Mouse (Mus musculus) midbrain, embryonic 10.5 days (tissue): ENCODE data around the gene Fam163a. TPM values are rescaled to one million over a fixed set of nuclear protein-coding genes. Genes with fewer than 3 reads are reported as not detected.
A peak's percentile ranks its signal among the peaks of the same experiment; 100 is the strongest.
"Not testable (repeated sequence)": the region's sequence is repeated elsewhere in the genome, so short reads cannot be mapped to it uniquely, and the experiment has no call there.

Experiments used
- DNase-seq: peaks from one replicate; pipeline ENCODE4 v3.0.0-alpha.2; 2017; ENCODE audit warnings: low spot score
- H3K27ac ChIP-seq: fragments of 300-500 bp; sonication (generic); replicated peaks from 2 replicates; pipeline ENCODE4 v1.5.1; 2016; ENCODE audit warnings: mild to moderate bottlenecking
- H3K27me3 ChIP-seq: fragments of 300-500 bp; sonication (generic); 2 replicates; pipeline ENCODE4 v1.6.1; 2016; ENCODE audit warnings: low read depth, mild to moderate bottlenecking; ENCODE audit not compliant: poor library complexity, severe bottlenecking
- H3K36me3 ChIP-seq: fragments of 300-500 bp; sonication (generic); 2 replicates; pipeline ENCODE4 v1.6.1; 2016; ENCODE audit warnings: mild to moderate bottlenecking, moderate library complexity
- H3K4me1 ChIP-seq: fragments of 300-500 bp; sonication (generic); 2 replicates; pipeline ENCODE4 v1.6.1; 2016
- H3K4me3 ChIP-seq: fragments of 300-500 bp; sonication (generic); 2 replicates; pipeline ENCODE4 v1.5.1; 2016; ENCODE audit warnings: mild to moderate bottlenecking, moderate library complexity
- H3K9me3 ChIP-seq: fragments of 300-500 bp; sonication (generic); replicated peaks from 2 replicates; pipeline ENCODE4 v1.6.1; 2016; ENCODE audit warnings: mild to moderate bottlenecking
- WGBS: fragments of 180-500 bp; shearing (Covaris S2); methylation state at CpG from one replicate; pipeline ENCODE4 v1.1.7; 2016; 5-methylcytosine and 5-hydroxymethylcytosine counted together
- polyA plus RNA-seq: library from polyadenylated mRNA; unstranded; fragments of >200 nt; fragmentation: Nextera tagmentation; extraction: Ambion mirVana; gene quantifications from 2 replicates; pipeline ENCODE4 v1.2.1, GENCODE M21; 2016

Gene Fam163a
- 4.5 and 7.2 TPM in 2 replicates for polyA plus RNA-seq

DNA sequence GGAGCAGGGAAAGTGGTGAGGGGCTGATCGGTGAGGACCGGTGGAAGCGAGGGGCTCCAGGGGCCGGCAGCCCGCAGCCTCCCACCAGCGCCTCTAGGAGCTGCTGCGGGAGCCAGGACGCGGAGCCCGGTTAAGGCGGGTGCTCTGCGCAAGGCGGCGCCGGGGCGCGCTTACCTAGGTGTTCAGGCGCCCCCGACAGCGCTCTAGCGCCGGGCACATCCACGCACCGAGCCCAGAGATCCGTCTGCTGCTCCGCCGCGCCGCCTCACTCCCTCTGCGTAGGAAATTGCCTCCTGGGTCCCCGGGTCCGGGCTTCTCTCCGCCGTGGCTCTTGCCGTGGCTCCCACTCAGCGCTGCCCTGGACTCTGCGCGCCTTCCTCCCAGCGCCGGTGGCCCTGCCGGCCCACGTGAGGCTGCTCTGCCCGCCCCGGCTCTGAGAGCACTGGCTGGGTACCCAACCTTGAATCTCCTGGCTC, at the start of gene Fam163a:
TSS of gene Fam163a (minus strand) at position 371 of the 476 bp plus-strand sequence.
- H3K9me3 ChIP-seq: 0 out of 2 replicates have a peak, but pooled peaks cover 4% of the 10 kb centered on the region
- peaks cover 69% of the 10 kb centered on the region for H3K27me3 ChIP-seq
- H3K27ac ChIP-seq: peak within 1 kb of the TSS; percentile 85
- peaks cover 35% of the 10 kb centered on the region for H3K4me1 ChIP-seq
- DNase-seq: peak; percentile 64
- no peaks in the 10 kb centered on the region for H3K36me3 ChIP-seq
- H3K4me3 ChIP-seq: peak within 1 kb of the TSS; percentile 67
- under 1% methylated on average over 44 of the region's 44 CpGs for WGBS

DNA sequence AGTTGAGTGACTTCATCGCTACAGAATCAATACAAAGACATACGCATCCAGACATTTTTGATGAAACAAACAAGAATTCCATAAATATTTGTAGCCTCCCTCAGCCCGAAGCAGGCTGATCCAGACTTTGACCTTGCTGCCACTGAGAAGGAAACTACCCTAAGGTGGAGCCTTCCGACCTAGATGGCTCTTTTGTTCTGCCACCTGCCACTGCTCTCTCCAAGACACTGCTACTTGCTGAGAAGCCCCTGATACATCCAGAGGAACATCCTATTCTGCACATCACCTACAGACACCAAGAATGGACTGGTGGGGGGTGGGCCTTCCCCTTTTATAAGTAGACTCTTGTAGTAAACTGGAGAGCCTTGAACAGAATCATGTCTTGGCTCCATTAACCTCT, 46.3 kb upstream of the Fam163a start:
- not testable (repeated sequence) for H3K9me3 ChIP-seq, H3K27ac ChIP-seq, H3K36me3 ChIP-seq, H3K4me3 ChIP-seq, H3K4me1 ChIP-seq, H3K27me3 ChIP-seq, DNase-seq
- 89% methylated on average over 4 of the region's 4 CpGs for WGBS

DNA sequence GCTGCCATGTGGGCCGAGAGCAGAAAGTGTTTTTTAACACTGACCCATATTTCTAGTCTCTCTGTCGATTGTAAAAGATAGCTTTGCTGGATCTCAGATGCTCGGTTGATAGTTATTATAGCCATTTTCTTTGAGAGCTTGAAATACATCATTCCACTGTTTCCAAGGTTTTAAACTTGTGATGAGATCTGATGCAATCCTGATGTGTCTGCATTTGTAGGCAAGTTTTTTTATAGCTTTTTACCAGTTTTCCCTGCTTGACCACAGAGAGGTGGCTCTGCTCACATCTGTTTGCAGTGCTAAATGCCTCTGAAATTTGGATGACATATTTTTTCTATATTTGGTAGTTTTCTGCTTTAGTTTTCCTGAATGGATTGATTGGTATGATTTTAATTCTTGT, 43.1 kb upstream of the Fam163a start:
- no peaks in the 10 kb centered on the region for H3K27me3 ChIP-seq
- no peak for DNase-seq
- H3K36me3 ChIP-seq: no peaks in the 10 kb centered on the region
- WGBS: 85% methylated on average over 3 of the region's 3 CpGs
- no peak overlapping the region for H3K27ac ChIP-seq
- no peak overlapping the region for H3K4me3 ChIP-seq
- no peaks in the 10 kb centered on the region for H3K9me3 ChIP-seq
- H3K4me1 ChIP-seq: no peaks in the 10 kb centered on the region

DNA sequence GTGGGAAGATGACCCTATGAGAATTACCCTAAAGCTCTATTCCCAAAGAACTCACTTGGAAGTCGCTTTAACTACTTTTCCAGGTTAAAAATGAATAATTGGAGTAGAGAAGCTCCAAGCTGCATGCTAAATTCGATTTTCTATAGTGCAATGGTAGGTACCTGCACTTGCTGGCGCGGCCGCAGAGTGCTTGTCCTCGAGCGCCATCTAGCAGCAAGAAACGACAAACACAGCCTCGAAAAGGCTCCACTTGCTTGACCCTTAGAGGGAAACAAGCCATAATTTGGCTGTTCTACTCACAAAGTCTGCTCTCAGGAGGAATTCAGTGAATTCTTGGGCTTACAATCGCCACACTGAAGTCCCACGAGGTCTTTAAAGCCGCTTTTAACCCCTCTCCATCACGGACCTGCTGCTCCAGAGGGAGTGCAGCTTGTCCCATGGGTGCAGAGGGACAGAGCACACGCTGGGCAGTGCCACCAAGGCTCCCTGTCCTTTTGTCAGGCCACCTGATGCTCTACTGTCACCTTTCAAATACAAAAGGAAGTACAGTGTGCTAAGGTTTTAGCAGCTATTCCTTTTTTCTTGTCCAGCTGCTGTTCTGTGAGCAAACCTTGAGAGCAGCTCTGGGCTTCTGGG, 37.0 kb upstream of the Fam163a start:
- DNase-seq: peak; percentile 70
- WGBS: 9% methylated on average over 14 of the region's 14 CpGs

DNA sequence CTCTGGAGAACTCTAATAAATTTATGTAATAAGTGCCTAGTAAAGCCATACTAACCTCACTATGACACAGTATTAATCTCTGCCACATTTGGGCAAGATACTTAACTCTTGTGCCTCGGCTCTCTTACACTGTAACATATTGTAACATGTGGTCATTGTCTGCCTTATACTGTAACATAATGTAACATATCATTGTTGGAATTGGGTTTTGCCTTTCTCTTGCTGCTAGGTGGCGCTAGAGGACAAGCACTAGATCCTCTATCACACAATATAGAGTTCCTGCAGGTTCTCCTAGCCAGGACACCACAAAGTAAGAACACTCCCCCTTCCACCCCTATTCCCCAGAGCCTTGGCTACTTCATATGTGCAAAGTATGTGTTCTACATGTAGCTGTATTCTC, 36.2 kb upstream of the Fam163a start:
- no peaks in the 10 kb centered on the region for H3K27me3 ChIP-seq
- no peak for DNase-seq
- peaks cover 4% of the 10 kb centered on the region; the same call in 1 of the 2 replicates for H3K4me1 ChIP-seq
- 45% methylated on average over 2 of the region's 2 CpGs for WGBS
- no peak overlapping the region for H3K27ac ChIP-seq
- no peaks in the 10 kb centered on the region for H3K36me3 ChIP-seq
- no peak overlapping the region for H3K4me3 ChIP-seq
- H3K9me3 ChIP-seq: no peaks in the 10 kb centered on the region

More for the DNA sequence above, 37.0 kb upstream of the Fam163a start:
- H3K9me3 ChIP-seq: no peaks in the 10 kb centered on the region
- no peaks in the 10 kb centered on the region for H3K27me3 ChIP-seq
- H3K36me3 ChIP-seq: no peaks in the 10 kb centered on the region
- H3K4me3 ChIP-seq: no peak overlapping the region
- H3K27ac ChIP-seq: no peak overlapping the region
- H3K4me1 ChIP-seq: peaks cover 2% of the 10 kb centered on the region; the same call in 1 of the 2 replicates

DNA sequence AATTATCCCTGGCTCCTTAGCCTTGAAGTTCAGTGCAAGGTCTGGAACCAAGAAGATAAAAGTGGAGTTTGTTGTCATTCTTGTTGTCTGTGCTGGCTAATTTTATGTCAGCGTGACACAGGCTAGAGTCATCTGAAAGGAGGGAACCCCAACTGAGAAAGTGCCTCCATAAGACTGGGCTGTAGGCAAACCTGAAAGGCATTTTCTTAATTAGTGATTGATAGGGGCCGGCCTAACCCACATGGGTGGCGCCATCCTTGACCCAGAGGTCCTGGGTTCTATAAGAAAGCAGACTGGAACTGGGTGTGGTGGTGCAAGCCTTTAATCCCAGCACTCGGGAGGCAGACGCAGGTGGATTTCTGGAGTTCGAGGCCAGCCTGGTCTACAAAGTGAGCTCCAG, 26.3 kb upstream of the Fam163a start:
- Histone ChIP-seq H3K4me3 (no peak overlapping the region), H3K36me3 (no peaks in the 10 kb centered on the region), H3K27me3 (no peaks in the 10 kb centered on the region), H3K27ac (no peak overlapping the region), H3K4me1 (peaks cover 26% of the 10 kb centered on the region), H3K9me3 (no peaks in the 10 kb centered on the region)
- 85% methylated on average over 6 of the region's 6 CpGs for WGBS
- DNase-seq: no peak

DNA sequence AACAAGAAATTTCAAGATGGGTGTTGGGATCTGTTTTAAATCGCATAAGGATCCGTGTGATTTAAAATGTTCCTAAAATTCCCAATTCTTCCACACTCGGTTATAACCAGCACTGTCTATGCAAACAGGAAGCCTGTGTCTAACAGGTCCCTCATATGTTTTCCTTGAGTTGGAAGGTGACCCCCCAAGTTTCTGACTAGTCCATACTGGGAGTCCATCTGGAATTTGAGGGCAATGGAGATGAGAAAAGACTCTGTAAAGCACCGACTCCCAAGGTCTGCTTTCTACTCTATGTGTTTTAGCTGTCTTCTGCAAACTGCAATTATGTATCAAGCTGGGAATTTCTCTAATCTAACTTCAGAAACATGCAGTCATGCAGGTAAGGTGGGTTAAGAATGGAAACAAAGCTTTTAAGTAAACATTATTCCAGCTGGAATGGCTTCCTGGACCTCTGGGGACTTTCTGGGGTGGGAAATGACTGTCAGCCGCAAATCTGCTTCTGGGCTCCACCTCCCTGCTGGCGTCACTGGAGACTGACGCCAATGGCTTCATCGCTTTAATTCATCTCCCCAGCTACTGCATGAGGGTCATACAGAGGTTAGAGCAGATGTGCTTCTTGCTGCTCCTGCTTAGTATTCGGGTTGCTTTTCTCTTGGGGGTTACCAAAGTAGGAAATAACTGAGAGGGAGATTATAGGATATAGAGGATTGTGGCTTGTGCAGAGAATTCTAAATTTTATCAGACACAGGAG, 25.7 kb upstream of the Fam163a start:
- 0 out of 2 replicates have a peak overlapping the region, but pooled peaks have one; percentile 11 for H3K27ac ChIP-seq
- peak; percentile 38 for DNase-seq
- H3K4me1 ChIP-seq: peaks cover 26% of the 10 kb centered on the region
- H3K27me3 ChIP-seq: no peaks in the 10 kb centered on the region
- no peaks in the 10 kb centered on the region for H3K9me3 ChIP-seq
- H3K36me3 ChIP-seq: no peaks in the 10 kb centered on the region
- WGBS: 48% methylated on average over 9 of the region's 9 CpGs
- no peak overlapping the region for H3K4me3 ChIP-seq

DNA sequence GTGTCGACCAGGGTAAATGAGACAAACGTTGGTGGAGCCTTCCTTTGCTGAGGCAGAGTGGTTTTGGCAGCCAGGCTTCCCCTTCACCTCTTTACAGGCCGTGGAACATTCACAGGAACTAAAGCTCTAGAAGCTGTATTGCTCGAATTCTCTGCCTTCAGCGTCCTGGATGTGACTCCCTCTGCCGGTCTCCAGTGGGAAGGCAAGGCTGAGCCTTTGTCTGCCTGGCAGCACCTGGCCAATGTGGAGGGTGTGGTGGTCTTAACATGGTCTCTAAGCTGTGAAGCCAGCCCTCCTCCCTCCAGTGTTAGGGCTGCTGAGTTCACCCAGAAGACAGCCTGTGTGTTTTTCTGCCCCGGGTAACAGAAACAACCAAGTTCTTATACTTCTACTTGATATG, 24.6 kb upstream of the Fam163a start:
- no peaks in the 10 kb centered on the region for H3K36me3 ChIP-seq
- peaks cover 26% of the 10 kb centered on the region for H3K4me1 ChIP-seq
- no peaks in the 10 kb centered on the region for H3K27me3 ChIP-seq
- peak; percentile 72 for DNase-seq
- H3K27ac ChIP-seq: peak overlapping the region; percentile 29; the same call in 1 of the 2 replicates
- WGBS: 32% methylated on average over 7 of the region's 7 CpGs
- no peak overlapping the region for H3K4me3 ChIP-seq
- no peaks in the 10 kb centered on the region for H3K9me3 ChIP-seq

DNA sequence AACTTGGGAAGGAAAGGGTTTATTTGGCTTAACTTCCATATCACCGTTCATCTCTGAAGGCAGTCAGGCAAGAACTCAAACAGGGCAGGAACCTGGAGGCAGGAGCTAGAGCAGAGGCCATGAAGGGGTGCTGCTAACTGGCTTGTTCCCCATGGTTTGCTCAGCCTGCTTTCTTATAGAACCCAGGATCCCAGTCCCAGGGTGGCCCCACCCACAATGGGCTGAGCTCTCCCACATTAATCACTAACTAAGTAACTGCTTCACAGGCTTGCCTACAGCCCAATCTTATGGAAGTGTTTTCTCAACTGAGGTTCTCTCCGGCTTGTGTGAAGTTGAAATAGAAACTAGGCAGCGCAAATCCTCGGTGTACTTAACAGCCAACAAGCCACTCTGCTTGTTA, 23.9 kb upstream of the Fam163a start:
- Histone ChIP-seq H3K27ac (no peak overlapping the region), H3K4me3 (no peak overlapping the region), H3K36me3 (no peaks in the 10 kb centered on the region), H3K27me3 (no peaks in the 10 kb centered on the region), H3K4me1 (peaks cover 27% of the 10 kb centered on the region), H3K9me3 (no peaks in the 10 kb centered on the region)
- WGBS: 90% methylated on average over 4 of the region's 4 CpGs
- DNase-seq: no peak

DNA sequence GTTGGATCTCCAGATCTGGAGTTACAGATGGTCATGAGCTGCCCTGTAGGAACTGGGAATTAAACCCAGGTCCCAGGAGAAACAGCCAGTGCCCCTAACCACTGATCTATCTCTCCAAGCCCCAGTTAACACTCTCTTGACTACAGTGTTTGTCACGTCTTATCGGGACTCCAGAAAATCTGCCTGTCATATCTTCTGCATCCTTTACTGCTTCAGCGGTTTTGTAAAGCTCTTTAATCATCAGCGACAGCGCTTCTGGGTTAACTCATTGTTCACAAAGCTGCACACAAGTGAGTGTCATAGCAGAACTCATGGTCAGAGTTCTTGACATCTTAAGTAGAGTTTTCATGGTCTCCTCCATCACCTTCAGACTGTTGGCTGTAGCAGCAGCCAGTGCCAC, 22.1 kb upstream of the Fam163a start:
- Histone ChIP-seq H3K4me3 (no peak overlapping the region), H3K9me3 (no peaks in the 10 kb centered on the region), H3K27ac (peak overlapping the region; percentile 4; the same call in 1 of the 2 replicates), H3K4me1 (peaks cover 40% of the 10 kb centered on the region), H3K27me3 (no peaks in the 10 kb centered on the region), H3K36me3 (no peaks in the 10 kb centered on the region)
- no peak for DNase-seq
- 89% methylated on average over 5 of the region's 5 CpGs for WGBS

DNA sequence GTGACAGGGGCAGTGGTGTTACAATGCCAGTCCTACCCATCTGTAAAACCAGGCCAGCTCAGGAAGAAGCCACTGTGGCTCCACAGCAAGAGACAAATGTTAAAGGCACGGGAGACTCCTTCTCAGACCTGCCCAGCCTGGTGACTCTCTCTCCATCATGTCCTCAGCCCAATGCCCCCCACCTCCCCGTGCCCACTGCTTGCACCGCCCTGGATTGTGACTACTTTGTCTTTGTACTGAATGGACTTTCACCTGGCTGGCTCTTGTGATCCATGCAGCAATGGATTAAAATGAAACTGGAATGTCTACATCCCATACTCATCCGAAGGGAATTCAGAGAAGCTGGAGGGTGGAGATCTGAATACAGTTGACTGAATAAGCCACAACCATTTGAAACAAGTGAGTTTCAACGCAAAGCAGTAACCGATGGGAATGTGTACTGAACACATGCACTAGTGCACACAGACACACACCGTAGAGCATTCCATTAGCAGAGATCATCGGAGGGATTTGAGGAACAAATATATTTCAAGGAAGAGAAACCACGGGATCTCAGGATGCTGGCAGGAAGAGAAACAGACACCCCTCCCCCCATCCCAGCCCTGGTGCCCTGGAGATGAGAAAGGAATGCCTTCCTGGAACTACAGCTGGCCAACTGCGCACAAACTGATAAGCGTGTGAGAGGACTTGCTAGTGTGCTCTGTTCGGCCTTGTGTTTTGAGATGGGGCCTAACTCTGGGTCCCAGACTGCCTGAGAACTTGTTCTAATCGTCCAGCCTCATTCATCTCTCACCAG, 17.6 kb upstream of the Fam163a start:
- peaks cover 36% of the 10 kb centered on the region for H3K4me1 ChIP-seq
- 46% methylated on average over 13 of the region's 13 CpGs for WGBS
- no peaks in the 10 kb centered on the region for H3K9me3 ChIP-seq
- DNase-seq: peak; percentile 72
- no peaks in the 10 kb centered on the region for H3K36me3 ChIP-seq
- peak overlapping the region; percentile 9; the same call in 1 of the 2 replicates for H3K4me3 ChIP-seq
- H3K27me3 ChIP-seq: no peaks in the 10 kb centered on the region
- H3K27ac ChIP-seq: peak overlapping the region; percentile 81

DNA sequence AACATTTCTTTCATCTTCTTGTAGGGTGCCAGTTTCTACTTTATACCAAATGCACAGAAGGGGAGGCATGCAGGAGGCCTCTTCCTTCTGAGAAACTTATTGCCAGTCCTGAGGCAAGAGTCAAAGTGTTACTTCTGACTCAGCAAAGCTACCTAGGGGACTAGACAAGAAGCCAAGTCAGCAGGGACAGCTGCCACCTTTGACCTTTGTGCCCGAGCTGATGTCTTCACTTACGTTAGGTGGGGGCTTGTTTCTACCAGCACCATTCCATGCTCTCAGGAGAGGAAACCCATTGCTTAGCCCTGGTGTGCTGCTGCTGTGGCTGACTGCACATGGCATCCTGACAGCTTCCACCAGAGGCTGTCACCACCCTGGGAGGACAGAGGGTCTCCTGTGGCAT, 16.5 kb upstream of the Fam163a start:
- 31% methylated on average over 2 of the region's 2 CpGs for WGBS
- Histone ChIP-seq H3K4me3 (no peak overlapping the region), H3K27me3 (no peaks in the 10 kb centered on the region), H3K4me1 (peaks cover 39% of the 10 kb centered on the region), H3K27ac (peak overlapping the region; percentile 81), H3K9me3 (no peaks in the 10 kb centered on the region), H3K36me3 (no peaks in the 10 kb centered on the region)
- no peak for DNase-seq
